Mouse (Mus musculus): ENCODE results near the gene Trappc10.

Trappc10 gene

GRCm38 (mm10) chr10:78232301-78232980, 12.0 kb downstream of the Trappc10 start:
- CTCF ChIA-PET = no interaction called here
- POLR2A ChIA-PET = interaction anchor here in 2 of 4 experiments (0.5 to 1.1 kb wide), 2 partner anchors 117 to 154 kb away, joined by 3 to 4 read pairs; no protein-coding TSS in a partner anchor

- ChIA-PET CTCF (interaction anchor here in 2 of 4 experiments (1.2 to 1.6 kb wide), 2 partner anchors 51 to 167 kb away, joined by 3 to 4 read pairs; no protein-coding TSS in a partner anchor), POLR2A (interaction anchor here in 1 of 4 experiments (1.4 kb wide), 1 partner anchor 17 kb away, joined by 3 read pairs; the partner anchor contains the start of gene Trappc10)
Measured at GRCm38 (mm10) chr10:78228560-78228928, 15.9 kb downstream of the Trappc10 start.

GRCm38 (mm10) chr10:78227875-78228559, 16.4 kb downstream of the Trappc10 start:
- CTCF ChIA-PET = interaction anchor here in 2 of 4 experiments (1.2 to 1.6 kb wide), 2 partner anchors 51 to 167 kb away, joined by 3 to 4 read pairs; no protein-coding TSS in a partner anchor
- POLR2A ChIA-PET = interaction anchor here in 1 of 4 experiments (1.4 kb wide), 1 partner anchor 17 kb away, joined by 3 read pairs; the partner anchor contains the start of gene Trappc10

GRCm38 (mm10) chr10:78224136-78224535, 20.3 kb downstream of the Trappc10 start:
- POLR2A ChIA-PET = interaction anchor here in 1 of 4 experiments (1.9 kb wide), 1 partner anchor 21 kb away, joined by 6 read pairs; the partner anchor contains the start of gene Trappc10
- CTCF ChIA-PET = no interaction called here

GRCm38 (mm10) chr10:78222908-78223307, 21.5 kb downstream of the Trappc10 start:
- ChIA-PET POLR2A (interaction anchor here in 1 of 4 experiments (1.2 to 1.9 kb wide), 3 partner anchors 12 to 143 kb away, joined by 3 to 8 read pairs (median 6); partner anchors contain the start of gene Trappc10), CTCF (interaction anchor here in 2 of 4 experiments (0.6 to 1.2 kb wide), 2 partner anchors 11 to 172 kb away, joined by 3 to 13 read pairs; no protein-coding TSS in a partner anchor)

GRCm38 (mm10) chr10:78221315-78221714, 23.1 kb downstream of the Trappc10 start:
- CTCF ChIA-PET = no interaction called here
- POLR2A ChIA-PET = no interaction called here

- CTCF ChIA-PET = interaction anchor here in 1 of 4 experiments (0.8 kb wide), 1 partner anchor 59 kb away, joined by 3 read pairs; no protein-coding TSS in a partner anchor
- POLR2A ChIA-PET = interaction anchor here in 1 of 4 experiments (0.7 kb wide), 1 partner anchor 10 kb away, joined by 3 read pairs; no protein-coding TSS in a partner anchor
Measured at GRCm38 (mm10) chr10:78219528-78219927, 24.9 kb downstream of the Trappc10 start.

GRCm38 (mm10) chr10:78218576-78218975, 25.9 kb downstream of the Trappc10 start:
- CTCF ChIA-PET = no interaction called here
- POLR2A ChIA-PET = interaction anchor here in 2 of 4 experiments (1.2 kb wide), 2 partner anchors 18 to 26 kb away, joined by 3 read pairs; partner anchors contain the start of gene Trappc10 (in 1 of the 2)

GRCm38 (mm10) chr10:78216376-78217083, 27.9 kb downstream of the Trappc10 start:
- POLR2A ChIA-PET = interaction anchor here in 2 of 4 experiments (0.7 to 1.1 kb wide), 3 partner anchors 8 to 248 kb away, joined by 3 read pairs; partner anchors contain the start of gene Pdxk (in 1 of the 2)
- CTCF ChIA-PET = interaction anchor here in 3 of 4 experiments (0.6 to 1.1 kb wide), 3 partner anchors 196 to 291 kb away, joined by 3 to 5 read pairs (median 3); partner anchors contain the start of gene Rrp1 (in 1 of the 3)

GRCm38 (mm10) chr10:78214371-78214770, 30.1 kb downstream of the Trappc10 start:
- ChIA-PET CTCF (interaction anchor here in 3 of 4 experiments (0.6 to 1.0 kb wide), 5 partner anchors 52 to 196 kb away, joined by 3 to 4 read pairs (median 3); no protein-coding TSS in a partner anchor), POLR2A (interaction anchor here in 2 of 4 experiments (0.6 to 1.6 kb wide), 6 partner anchors 11 to 205 kb away, joined by 3 to 4 read pairs (median 3); partner anchors contain the start of gene Trappc10 (in 1 of the 2))

- POLR2A ChIA-PET = interaction anchor here in 3 of 4 experiments (0.6 to 1.0 kb wide), 5 partner anchors 9 to 183 kb away, joined by 3 to 5 read pairs (median 3); partner anchors contain the start of gene Pwp2 (in 1 of the 3)
Measured at GRCm38 (mm10) chr10:78211311-78211710, 33.1 kb downstream of the Trappc10 start.

GRCm38 (mm10) chr10:78201182-78201581, 43.3 kb downstream of the Trappc10 start:
- ChIA-PET POLR2A (interaction anchor here in 2 of 4 experiments (0.9 to 3.0 kb wide), 6 partner anchors 11 to 225 kb away, joined by 3 to 18 read pairs (median 4); partner anchors contain the start of genes Cstb (in 1 of the 2), D10Jhu81e (in 1 of the 2) and Pwp2 (in 1 of the 2)), CTCF (interaction anchor here in 2 of 4 experiments (1.0 to 1.2 kb wide), 5 partner anchors 10 to 212 kb away, joined by 3 to 5 read pairs (median 3); partner anchors contain the start of genes Pwp2 (in 1 of the 2) and Rrp1 (in 1 of the 2))

More at GRCm38 (mm10) chr10:78211311-78211710, 33.1 kb downstream of the Trappc10 start:
- CTCF ChIA-PET = interaction anchor here (0.6 to 2.4 kb wide), 35 partner anchors 10 to 242 kb away, joined by 3 to 10 read pairs (median 3); partner anchors contain the start of genes Pfkl (in 2 of the 4), Pwp2 (in 1 of the 4) and Trappc10 (in 1 of the 4)

- ChIA-PET CTCF (interaction anchor here in 2 of 4 experiments (0.6 to 1.0 kb wide), 2 partner anchors 199 to 209 kb away, joined by 3 read pairs; no protein-coding TSS in a partner anchor), POLR2A (interaction anchor here in 1 of 4 experiments (1.4 to 2.1 kb wide), 2 partner anchors 8 to 81 kb away, joined by 4 to 6 read pairs; partner anchors contain the start of gene Pwp2)
Measured at GRCm38 (mm10) chr10:78192933-78193332, 51.5 kb downstream of the Trappc10 start.

- CTCF ChIA-PET = interaction anchor here in 2 of 4 experiments (1.2 to 1.5 kb wide), 2 partner anchors 15 to 210 kb away, joined by 3 to 4 read pairs; no protein-coding TSS in a partner anchor
Measured at GRCm38 (mm10) chr10:78186076-78186475, 58.4 kb downstream of the Trappc10 start.

GRCm38 (mm10) chr10:78185381-78185725, 59.1 kb downstream of the Trappc10 start:
- POLR2A ChIA-PET = interaction anchor here in 3 of 4 experiments (0.6 to 2.4 kb wide), 44 partner anchors 9 to 1639 kb away, joined by 3 to 26 read pairs (median 4); partner anchors contain the start of genes D10Jhu81e (in 3 of the 3), Pfkl (in 2 of the 3), Rrp1 (in 2 of the 3) and Trappc10 (in 2 of the 3)
- CTCF ChIA-PET = interaction anchor here (0.6 to 1.9 kb wide), 16 partner anchors 15 to 321 kb away, joined by 3 to 10 read pairs (median 4); partner anchors contain the start of genes D10Jhu81e (in 1 of the 4) and Rrp1 (in 1 of the 4)

More at GRCm38 (mm10) chr10:78186076-78186475, 58.4 kb downstream of the Trappc10 start:
- POLR2A ChIA-PET = interaction anchor here in 3 of 4 experiments (0.6 to 2.4 kb wide), 16 partner anchors 11 to 1640 kb away, joined by 3 to 26 read pairs (median 4); partner anchors contain the start of genes D10Jhu81e (in 2 of the 3), Trappc10 (in 2 of the 3) and Pfkl (in 1 of the 3)

GRCm38 (mm10) chr10:78184531-78185380, 59.7 kb downstream of the Trappc10 start, which contains the start of gene Pwp2:
Gene Pwp2 (minus strand): TSS chr10:78185149.
- ChIA-PET POLR2A (interaction anchor here (0.6 to 2.4 kb wide), 52 partner anchors 9 to 327 kb away, joined by 3 to 26 read pairs (median 4); partner anchors contain the start of genes D10Jhu81e (in 3 of the 4), Pfkl (in 2 of the 4), Rrp1 (in 2 of the 4) and Trappc10 (in 2 of the 4)), CTCF (interaction anchor here (0.6 to 1.9 kb wide), 17 partner anchors 15 to 320 kb away, joined by 3 to 10 read pairs (median 4); partner anchors contain the start of genes D10Jhu81e (in 1 of the 4) and Rrp1 (in 1 of the 4))

All from embryonic stem cell, embryonic (primary cell).